Mouse (Mus musculus): Measurements from ENCODE around the gene Tppp3. TPM values are rescaled to one million over a fixed set of nuclear protein-coding genes. Genes with fewer than 3 reads are reported as not detected.

The Tppp3 gene
- total RNA-seq, 2 experiments from 2014 or later = 23.6 to 36.2 TPM

DNA sequence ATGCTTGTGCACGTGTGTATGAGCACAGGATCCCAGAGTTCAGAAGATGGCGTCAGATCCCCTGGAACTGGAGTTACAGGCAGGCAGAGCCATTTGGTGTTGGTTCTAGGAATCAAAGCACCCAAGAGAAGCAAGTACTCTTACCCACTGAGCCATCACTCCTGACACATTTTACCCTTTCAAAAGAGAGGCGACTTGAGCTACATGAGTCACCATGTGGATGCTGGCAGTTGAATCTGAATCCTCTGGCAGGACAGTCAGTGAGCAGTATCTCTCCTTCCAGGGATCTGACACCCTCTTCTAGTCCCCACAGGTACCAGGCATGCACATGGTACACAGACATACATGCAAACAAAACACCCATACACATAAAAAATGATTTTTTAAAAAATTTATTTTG lies 16.8 kb upstream of the Tppp3 start:
- no peak for DNase-seq

DNA sequence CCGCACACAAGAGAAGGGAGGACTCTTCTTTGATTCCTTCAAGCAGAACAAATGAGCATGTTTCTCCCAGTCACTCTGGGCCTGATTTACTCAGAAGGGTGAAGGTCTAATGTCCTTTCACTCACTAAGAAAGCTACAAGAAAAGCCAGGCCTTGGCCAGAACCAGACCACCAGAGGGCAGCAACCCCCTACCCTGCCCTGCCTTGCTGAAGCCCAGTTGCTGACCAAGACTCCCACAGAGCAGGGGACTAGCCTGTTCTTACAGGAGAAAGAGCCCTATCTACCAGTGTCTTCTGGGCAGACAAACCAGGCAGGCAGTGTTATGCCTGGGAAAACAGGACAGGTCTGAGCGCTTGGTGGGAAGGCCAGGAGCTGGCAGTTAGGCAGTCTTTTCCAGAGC lies 13.1 kb upstream of the Tppp3 start:
- DNase-seq = peak; percentile 51 to 66

DNA sequence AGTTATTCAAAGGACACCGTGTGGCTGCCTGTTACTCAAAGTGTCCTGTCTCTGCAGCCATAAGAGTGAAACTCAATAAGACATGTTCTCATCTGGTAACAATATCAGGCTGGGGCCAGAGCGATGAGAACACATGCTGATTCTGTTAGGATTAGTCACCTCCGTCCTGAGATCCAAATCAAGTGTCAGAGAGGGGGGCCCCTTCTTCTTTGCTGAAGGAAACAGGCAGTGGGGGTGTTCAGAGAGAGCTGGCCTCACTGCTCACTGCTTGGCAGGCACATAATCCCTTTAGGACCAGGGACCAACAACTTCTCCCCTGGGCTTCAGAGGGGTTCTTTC lies 12.7 kb upstream of the Tppp3 start:
- DNase-seq = no peak

DNA sequence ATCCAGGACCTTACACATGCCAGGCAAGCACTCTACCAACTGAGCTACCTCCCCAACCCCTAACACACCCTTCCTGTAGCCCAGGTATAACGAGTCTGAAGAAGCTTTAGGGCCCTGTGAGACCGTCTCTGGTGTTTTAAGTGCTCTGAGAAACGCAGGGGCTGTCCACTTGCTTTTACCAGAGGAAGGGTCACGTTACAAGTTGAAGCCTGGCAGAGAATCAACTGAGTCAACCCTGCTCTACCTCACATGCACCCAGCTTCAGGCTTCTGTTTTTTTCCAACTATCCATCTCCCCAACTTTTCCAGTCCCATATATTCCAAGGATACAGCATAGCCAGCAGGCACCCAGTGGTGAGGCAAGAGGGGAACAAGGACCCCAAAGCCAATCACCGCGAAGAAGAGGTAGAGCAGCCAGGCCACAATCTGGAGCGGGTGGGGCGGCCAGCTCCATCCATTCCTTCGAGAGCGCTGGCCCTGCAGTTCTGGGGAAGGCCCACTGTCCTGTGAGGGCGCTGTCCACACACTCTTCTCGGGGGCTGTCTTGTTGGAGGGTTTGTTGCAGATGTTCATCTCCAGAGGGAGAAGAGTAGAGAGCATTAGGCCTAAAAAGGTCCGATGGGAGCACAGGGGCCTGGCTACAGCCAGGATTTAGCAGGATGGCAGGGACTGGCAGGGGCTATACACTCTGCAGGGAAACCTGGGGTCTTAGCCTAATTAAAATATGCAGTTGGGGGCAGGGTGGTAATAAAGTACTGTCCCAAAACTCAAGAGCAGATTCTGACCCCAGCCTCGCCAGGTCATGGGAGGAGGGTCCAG lies 12.1 kb upstream of the Tppp3 start:
- peak; percentile 46 to 60 for DNase-seq

DNA sequence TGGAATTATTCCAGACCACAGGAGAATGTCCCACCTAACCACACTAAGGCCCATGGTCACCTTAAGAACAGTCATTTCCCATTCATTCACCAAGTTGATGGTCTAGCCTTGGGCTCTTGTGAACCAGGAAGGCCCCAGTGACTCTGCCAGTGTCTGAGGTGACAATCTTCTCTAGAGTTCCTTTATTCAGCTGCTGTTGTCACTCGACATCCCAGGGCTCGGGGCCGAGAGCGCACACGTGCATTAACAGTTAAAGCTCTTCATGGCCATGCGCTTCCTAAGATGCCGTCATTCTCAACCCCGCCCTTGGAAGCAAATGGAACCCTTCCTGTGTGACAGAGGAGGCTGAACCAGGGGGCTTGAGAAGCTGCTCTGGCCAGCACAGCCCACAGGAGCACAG lies 10.8 kb upstream of the Tppp3 start:
- no peak for DNase-seq

DNA sequence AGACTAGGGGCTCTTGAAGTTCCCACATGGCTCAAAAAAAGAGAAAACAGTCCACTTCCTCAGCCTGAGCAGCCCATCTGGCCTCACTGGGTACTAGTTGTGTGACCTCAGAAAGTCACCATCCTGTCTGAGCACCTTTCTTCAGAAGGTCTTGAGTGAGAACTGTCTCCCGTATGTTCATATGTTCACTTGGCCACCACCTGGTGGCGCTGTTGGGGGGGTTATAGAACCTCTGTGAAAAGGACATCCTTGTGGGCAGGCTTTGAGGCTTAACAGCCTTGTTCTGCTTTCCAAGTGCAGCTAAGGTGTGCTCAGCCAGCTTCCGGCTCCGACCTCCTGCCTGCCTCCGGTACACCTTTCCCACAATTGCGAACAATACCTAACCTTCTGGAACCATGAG lies 10.1 kb upstream of the Tppp3 start:
- peak; percentile 49 to 64 for DNase-seq

DNA sequence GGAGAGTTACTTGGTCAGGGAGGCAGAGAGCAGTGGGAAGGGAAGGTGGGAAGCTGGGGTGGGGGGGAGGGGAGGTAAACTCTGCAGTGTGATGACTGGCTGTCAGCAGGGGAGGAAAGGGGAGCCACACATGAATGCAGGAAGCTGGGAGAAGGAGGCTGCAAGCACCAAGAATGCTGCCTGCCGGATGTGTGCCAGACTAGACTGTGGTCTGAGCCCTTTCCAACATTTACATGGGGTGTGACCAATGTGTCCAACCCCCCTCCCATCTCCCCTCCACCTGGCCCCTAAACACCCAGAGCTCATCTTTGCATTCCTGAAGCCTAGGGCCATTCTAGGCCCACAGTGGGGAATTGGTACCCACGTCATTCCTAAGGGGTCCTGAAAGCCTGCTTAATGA lies 9.7 kb upstream of the Tppp3 start:
- no peak for DNase-seq

DNA sequence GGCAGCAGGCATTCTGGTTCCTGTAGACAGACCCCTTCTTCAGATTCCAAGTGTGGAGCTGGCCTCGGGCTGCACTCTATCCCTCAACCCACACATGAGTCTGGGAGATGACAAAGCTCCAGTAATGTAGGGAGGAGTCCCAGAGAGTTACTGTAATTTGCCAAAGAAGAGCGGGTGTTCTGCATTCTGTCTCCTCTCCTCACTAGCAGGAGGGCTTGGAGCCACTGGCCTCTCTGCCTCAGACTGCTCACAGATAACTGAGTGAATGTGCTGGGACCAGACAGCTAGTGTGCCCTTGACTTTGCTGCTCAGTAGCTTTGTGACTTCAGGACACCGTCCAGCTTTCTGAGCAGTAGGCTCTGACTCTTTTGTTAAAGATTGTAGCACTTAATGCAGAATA lies 6.5 kb upstream of the Tppp3 start:
- DNase-seq = no peak

DNA sequence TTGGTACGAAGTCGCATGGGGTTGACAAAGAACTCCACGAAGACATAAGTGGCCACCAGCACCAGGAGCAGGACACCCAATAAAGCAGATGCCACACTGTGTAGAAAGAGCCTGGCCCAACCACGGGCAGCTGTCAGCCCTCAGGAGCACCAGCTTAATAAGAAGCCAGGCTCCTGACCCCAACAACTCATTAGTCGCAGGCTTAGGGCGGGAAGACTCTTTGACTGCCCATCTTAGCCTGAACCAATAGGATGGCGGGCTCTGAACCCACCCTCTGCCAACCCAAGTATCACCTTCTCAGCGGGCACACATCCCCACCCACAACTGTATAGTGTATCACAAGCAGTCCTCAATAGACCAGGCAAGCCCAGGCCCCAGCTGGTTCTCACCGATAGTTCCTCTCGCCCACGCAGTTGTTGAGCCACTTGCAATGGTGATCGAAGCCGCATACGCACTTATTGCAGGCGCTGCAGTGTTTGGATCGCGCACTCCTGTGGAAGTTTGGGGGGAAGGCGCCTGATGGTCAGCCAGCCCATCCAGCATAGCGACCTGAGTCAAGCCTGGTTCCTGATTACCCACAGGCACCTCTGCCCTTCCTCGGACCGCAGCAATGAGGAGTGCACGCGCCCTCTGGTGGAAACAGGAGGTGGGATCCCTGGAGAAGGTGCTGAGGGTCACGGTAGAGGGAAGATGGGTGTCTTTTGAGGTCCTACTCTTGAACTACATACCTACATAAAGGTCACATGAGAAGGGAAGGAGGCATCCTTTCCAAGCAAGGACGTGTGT lies 5.5 kb upstream of the Tppp3 start:
- DNase-seq = peak; percentile 67 to 70

DNA sequence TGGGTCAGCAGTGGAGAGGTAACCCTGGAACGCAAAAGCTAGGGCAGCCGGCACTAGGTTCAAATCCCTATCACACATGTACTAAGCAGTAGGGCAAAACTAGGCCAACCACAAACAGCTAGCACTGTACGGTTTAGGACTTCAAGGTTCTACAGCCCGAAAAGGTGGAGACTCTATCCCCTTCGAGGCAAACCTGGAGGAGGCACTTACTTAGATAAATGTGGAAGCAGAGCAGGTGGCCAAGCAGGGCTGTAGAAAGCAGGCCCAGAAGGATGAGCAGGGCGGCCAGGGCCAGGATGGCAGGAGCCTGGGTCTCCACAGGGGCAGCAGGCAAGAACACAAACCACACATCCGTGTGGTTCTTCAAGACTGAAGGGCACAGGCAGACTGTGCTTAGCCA lies 4.8 kb upstream of the Tppp3 start:
- DNase-seq = no peak

DNA sequence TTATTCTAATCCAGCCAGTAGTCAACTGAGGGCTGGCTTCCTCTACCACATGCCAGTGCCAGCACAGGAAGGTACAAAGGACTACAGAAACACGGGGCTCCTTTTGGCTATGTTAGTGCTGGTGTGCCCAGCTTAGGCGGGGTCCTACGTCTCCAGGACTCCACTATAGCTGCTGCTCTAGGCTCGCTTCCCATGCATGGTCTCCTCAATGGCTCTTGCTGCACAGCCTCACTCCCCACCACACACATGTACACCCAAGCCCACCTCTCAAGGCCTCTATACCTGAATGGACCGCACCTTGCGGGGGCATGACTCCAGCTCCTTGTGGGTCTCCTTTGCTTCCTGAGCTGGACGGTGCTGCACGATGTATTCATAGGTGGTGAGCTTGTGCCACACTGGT lies 4.4 kb upstream of the Tppp3 start:
- no peak for DNase-seq

DNA sequence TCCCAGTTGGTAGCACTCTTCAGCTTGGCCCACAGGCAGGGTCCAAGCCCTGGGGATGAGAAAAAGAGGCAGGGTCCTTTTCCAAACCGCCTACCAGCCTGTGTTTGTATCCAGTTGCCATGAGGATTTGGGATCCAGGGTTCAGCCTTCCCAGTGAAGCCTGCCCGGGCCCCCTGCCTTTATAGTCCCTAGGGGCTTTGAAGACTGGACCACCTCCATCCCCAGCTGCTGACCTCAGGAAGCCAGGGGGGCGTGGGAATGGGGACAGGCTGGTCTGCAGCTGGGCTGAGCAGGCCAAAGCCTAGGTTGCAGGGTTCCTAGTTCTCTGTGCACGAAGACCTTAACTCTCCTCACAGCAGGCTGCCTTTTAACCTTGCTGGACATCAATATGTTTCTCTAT lies 3.9 kb upstream of the Tppp3 start:
- DNase-seq = no peak

DNA sequence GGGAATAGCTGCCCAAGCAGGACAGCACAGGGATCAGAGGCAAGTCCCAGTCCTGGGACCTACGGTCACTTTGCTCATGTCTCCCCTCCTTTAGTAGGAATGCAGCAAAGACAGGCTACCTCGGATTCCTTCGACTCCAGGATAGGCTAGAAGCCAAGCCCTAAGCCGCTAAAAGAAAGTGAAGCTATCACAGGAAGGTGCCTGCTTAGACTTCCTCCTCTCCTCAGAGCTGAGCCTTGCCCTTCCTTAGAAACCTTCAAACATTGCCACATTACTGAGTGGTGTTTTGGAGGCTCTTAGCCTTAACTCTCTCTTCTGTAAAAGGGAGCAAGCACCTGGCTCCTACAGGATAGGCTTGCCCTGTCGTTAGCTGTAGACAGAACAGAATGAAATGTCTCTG lies 3.4 kb upstream of the Tppp3 start:
- no peak for DNase-seq

DNA sequence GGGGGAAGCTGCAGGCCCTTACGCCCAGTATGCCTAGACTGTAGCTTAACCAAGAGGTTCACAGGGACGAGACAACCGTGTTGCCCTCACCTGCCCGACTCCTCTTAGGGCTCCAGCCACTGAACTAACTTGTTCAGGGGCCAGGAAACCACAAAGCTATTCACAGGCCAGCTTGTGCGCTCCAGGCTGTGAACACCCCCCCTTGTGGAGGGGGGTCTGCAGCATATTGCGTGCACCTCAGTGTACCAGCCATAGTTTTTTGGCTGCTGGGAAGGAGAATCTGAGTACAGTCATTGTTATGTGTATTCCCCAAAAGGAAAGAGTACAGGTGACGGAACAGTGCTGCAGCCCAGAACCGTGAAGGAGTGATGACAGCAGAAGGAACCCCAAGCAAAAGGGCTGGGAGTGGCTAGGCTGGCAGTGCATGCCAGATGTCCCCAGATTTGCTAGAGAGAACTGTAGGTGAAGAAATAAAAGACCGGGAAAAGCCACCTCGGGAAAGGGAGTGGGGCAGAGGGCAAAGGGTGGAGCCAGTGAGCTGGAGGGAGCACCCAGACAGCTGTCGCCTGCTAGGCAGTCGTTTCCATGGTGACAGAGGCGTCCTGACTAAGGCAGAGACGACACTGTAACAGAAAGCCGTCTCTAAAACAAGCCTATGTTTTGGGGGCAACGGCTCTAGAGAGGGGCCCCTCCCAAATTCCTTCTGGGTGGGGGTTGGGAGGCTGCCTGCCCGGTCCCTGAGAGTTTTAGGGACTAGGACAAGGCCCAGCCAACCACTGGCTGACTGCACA lies 2.7 kb upstream of the Tppp3 start:
- peak; percentile 37 to 63 for DNase-seq

DNA sequence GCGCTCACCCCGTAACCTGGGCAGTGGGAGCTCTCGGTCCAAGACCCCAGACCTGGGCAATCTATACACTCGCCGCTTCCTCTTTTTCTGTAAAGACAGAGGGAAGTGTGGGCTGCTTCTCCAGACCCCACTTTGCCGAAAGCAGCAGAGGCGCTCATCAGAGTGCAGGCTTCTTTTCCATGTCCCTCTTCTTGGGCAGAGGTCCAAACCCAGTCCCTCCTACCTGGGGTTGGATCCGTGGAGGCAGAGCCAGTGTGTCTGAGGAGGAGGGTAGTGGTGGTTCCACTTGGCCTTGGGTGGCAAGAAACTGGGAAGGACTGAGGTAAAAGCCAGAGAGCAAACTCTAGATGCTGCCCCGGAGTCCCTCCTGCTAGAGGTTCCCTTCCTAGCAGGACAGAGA lies 1.7 kb upstream of the Tppp3 start:
- no peak for DNase-seq

DNA sequence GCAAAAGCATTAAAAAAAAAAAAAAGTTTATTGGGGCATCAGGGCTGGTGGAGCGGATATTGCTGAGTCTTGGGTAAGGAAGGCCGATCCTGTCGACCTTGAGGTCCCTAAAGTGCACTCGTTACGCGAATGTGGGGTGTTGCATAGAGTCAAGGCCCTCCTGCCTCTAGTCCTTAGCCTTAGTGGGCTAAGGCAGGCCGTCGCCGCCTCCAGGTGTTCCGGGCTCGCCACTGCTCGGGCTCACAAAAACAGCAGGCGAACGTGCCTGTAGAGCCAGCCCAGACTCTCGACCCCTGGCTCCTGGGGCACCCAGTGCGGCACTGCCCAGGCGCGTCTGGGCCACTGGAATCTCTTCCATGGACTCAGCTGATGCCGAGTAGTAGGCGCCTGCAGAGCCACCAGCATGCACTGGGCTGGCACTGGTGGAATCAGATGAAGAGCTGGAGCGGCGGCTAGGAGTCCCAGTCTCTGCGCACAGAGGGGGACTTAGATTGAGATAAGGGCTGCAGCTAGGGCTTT lies 1.1 kb upstream of the Tppp3 start:
- no peak for DNase-seq

DNA sequence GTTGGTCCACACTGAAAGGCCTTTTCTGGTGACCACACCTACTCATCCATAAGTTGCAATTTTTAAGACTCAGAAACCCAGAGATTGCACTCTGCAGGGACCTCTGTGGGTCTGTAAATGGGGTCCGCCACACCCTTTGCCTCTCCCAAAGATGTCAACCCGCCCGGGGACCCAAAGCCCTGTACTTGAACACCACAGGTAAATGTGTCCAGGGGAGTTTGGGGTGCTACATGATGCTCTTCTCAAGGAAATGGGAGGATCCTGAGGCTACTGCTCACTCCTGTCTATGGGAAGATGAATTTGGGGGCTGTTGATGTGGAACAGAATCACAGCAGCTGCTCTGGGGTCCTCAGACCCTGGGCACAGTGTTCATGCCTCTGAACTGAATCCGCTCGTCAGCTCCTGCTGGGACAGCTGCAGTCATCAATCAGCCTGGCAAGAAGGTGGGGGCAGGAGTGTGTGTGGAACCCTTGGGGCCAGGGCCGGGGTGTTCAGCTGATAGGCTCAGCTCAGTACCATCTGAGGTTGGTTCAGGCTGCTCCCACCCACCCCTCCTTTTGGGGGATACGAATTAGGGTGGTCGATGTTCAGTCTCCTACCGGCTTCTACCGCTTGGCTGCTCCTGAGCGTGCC lies 529 bp downstream of the Tppp3 start:
- DNase-seq = no peak

DNA sequence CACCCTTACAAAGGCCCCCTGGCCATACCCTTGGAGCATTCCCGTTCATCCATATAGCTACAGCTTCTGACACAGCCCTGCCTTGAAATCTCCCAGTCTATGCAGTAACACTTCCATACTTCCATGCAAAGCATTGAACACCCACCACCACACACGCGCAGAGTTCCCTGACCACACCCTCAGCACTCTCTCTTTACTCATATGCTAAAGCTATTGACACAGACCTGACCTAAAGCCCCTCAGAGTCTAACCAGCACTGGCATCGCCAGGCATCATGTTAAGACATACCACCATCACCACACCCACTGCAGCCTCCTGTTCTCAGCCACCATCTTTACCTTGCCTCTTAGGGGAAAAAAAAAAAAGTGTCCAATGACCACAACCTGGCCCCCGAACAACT lies 1.1 kb downstream of the Tppp3 start:
- DNase-seq = no peak

DNA sequence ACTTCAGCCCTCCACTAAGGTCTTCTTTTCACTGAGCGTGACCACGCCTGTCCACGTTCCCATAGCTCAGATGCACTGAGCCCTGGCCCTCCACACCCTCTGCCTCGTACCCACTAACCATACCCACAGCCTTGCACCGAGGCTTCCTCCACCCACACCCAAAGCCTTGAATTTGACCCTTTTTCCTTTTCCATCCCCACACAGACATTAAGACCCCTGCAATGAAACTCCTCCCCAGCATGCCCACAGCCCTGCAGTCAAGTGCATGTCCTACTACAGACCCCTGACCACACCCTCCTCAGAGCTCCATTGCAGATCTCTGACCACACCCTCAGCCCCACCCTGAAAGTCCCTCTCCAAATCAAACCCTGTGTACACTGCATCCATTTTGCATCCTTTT lies 1.5 kb downstream of the Tppp3 start:
- no peak for DNase-seq

DNA sequence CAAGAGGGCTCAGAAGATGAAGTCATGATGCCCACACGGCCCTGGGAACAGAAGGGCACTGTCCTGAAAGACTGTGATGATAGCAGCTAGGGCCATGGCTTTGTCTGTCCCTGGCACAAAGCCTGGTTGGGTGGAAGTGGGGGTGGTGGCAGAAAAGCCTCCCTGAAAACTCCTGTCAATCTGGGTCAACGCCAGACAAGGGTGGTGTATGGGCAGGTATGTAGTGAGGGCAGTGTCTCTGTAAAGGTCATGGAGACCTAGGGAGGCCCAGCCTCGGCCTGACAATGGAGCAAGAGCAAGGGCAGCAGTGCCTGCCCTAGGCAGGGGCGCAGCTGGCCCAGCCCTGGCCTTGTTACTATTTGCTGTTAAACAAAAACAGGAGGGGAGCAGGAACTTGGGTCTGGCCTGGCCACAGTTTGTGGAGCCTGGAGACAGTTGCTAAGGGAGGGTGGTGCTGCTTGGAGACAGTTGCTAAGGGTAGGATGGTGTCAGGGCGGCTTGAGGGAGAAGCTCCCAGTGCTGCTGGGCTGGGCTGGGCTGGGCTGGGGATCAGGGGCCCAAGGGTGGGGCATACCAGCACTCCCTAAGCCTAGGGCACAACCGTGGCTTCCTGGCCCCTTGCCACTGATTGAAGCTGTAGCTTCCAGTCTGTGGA lies 2.2 kb downstream of the Tppp3 start:
- no peak for DNase-seq

DNA sequence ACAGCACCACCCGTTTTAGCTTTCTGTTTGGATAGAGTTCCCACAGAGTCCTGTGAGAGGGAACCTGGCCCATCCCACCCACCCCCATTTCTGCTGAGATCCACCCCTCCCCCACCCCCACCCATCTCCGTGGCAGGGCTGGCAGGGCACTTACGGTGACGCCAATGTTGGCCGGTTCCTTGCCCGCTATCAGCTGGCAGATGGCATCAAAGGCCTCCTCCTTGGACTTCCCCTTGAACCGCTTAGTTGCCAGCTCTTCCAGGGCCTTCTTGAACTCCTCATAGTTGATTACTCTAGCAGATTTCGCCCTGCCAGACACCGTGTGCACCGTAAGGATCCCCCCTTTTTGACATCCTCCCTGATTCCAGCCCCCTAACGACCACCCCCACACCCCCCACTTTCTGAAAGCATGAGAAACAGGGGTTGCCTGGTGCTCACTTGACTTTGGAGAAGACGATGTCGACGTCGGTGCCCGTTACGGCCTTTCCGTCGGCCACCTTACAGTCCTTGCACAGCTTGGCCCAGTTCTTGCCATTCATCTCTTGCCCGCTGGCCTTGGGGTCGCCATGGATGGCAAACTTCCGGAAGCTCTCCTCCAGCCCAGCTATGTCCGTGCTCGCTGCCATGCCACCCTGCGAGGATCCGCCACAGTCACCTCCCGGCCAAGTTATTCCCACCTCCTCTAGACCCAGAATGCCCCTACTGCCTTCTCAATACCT lies 3.2 kb downstream of the Tppp3 start:
- no peak for DNase-seq
